Mouse (Mus musculus) heart, adult 10 weeks (tissue): ENCODE data around the gene Mcemp1. TPM values are rescaled to one million over a fixed set of nuclear protein-coding genes. Genes with fewer than 3 reads are reported as not detected.

Source experiments
- polyA plus RNA-seq: library from polyadenylated mRNA; stranded (reverse); fragments of 350-450 nt; fragmentation: Illumina TruSeq; extraction: RNeasy Lipid Tissue Mini Kit (QIAGEN cat#74804); gene quantifications from one replicate; pipeline ENCODE4 v1.2.3, GENCODE M21; 2014; ENCODE audit warnings: low read depth, low replicate concordance

The Mcemp1 gene
- not detected for polyA plus RNA-seq

GRCm38 (mm10) chr8:3665507-3665906 lies at the start of gene Mcemp1:
Gene Mcemp1 (plus strand): TSS chr8:3665754.

DNA sequence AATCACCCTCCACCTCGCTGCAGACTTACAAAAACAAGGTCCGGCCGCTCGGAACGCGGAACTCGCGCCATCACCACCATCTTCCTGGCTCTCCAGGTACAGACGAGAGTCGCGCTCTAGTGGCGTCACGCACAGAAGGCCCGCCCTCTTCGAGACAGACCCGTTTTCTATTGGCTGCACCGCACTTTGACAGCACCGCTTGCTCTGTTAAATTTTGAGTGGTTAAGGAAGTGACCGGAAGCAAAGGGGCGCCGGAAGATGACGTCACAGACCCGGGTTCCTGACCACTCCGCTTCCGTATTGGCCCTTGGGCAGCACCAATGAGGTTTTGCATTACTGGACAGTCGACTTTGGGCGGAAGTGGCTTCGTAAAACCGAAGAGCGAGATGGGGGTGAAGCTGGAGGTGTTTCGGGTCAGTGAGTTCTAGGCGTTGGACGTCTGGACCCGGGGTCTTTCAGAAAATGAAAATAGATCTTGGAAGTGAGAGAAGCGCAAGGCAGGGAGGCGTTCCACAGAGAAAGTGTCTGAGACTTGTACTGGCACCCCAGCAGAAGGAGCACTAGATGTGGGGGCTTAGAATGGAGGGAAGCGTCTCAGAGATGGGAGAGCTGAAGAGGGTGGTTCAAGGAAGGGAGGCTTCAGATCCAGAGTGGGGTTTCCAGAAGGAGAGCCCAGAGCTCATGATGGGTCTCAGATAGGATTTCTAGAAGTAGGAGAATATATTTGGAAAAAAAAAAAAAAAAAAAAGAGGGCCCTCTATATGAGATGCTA lies 44.2 kb upstream of the Mcemp1 start, which contains the start of the genes Xab2 and Pet100:
TSS of gene Xab2 (minus strand) at position 118 of the 772 bp plus-strand sequence.
TSS of gene Pet100 (plus strand) at position 350 of the 772 bp plus-strand sequence.

GRCm38 (mm10) chr8:3625445-3625844 lies 40.1 kb upstream of the Mcemp1 start, which contains the start of gene Pcp2:
Gene Pcp2 (minus strand): TSS chr8:3625545.

DNA sequence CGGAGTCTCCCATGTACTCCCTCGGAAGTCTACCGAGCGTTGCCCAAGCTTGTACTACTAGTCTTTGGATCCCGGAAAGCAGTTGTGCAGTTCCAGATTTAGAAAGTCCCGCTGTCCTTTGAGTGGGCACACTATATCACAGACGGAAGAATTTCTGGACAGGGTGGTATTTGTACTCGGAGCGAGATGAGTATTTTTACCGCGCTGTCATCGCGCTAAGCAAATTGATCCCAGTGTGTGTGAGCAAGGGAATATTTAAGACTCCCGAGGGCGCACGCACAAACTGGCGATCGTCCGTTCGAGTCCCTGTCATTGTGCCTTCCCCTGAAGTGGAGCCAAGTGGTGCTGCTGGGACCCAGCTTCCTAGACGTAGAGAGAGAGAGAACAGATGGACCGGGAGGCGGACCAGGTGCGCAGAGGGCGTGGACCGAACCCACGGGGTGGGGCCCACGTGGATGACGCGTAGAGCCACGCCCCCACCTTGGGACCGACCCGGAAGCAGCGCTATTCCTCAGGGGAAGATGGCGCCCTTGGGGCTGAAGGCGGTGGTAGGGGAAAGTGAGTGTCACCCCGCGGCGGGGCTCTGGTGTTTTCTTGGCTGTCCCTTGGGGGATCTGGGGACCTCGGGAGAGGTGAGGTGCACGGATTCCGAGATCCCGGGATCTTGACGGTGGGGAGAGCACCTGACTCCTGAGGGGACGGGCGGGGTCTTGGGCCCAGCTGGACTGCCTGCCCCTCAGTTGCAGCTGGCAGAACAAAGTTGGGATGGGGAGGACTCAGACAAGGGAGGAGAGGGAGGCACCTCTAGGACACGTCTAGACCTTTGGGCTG lies 34.7 kb upstream of the Mcemp1 start, which contains the start of gene Stxbp2:
TSS of gene Stxbp2 (plus strand) at position 309 of the 831 bp plus-strand sequence.

GRCm38 (mm10) chr8:3655526-3655925 lies 10.0 kb upstream of the Mcemp1 start, which contains the start of gene Retn:
Gene Retn (plus strand): TSS chr8:3655770.

DNA sequence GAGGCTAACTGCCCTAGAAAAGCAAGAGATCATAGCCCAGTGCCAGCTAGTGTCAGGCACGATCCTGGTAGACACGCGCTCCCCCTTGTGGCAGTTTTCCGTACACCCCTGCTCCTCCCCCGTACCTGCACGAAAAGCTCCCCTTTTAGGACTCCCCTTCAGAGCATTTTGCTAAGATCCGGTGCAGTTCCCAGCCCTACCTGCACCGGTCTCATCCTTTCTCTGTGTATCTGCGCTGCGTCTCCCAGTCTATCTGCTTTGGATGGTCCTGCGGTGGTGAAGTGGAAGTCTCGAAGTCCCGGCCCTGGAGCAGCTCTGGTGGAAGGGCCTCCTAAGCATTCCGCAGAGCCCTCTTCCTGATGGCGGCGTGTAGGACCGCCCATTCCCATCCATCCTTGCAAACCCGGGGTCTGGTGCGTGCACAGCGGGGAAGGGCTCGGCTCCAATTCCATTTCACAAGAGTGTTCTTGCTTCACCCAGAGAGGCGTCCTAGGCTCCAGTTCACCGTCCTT lies 6.5 kb downstream of the Mcemp1 start, which contains the start of gene Fcor:
TSS of gene Fcor (minus strand) at position 383 of the 512 bp plus-strand sequence.

DNA sequence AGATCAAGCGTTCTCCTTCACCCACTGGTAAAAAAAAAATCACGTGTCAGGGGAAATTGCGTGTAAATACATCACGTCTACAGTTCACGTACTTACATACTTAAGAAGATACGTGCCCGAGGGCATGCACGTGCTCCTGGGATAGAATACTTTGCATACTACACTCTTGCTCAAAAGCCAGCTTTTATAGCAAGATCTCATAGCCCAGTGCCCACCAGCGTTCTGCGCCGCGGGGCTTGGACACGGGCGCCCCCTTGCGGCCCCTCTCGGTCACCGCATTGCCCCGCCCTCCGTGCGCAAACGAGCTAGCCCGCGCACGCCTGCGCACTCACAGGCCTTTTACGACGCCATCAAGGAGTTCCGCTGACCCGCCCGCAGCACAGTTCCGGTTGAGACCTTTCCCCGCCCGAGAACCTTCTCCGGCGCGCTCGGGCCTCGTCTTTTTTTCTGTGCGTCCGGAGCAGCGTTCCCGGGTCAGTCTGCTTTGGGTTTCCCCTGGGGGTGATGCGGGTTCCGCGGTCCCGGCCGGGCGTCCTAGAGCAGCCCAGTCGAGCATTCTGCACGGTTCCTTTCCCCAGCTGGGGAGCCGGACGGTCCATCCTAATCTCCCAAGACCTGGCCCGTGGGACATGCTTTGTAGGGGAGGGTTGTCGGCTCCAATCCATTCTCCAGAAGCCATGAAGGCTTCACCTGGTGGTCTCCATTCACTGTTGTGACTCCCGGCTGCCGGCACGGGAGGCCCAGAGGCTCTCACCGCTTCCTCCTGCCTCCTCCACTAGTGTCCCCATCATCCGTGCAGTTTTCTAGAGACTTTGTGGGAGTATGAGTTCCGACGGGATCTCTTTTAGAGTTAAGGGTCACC lies 10.8 kb downstream of the Mcemp1 start, which contains the start of gene Trappc5:
TSS of gene Trappc5 (plus strand) at position 169 of the 862 bp plus-strand sequence.

GRCm38 (mm10) chr8:3694121-3694520 lies 28.6 kb downstream of the Mcemp1 start, which contains the start of gene Fcer2a:
Gene Fcer2a (minus strand): TSS chr8:3694175.

Other genes with a start within 250 kb of the Mcemp1 start
- gene Pex11g, start 198.1 kb upstream of the Mcemp1 start, polyA plus RNA-seq = 3.0 TPM
- not detected for gene Tex45, start 194.9 kb upstream of the Mcemp1 start, polyA plus RNA-seq
- gene Zfp358, start 172.6 kb upstream of the Mcemp1 start, polyA plus RNA-seq = 28.6 TPM
- gene Mcoln1, start 165.3 kb upstream of the Mcemp1 start, polyA plus RNA-seq = 39.1 TPM
- gene Pnpla6, start 150.4 kb upstream of the Mcemp1 start, polyA plus RNA-seq = 19.1 TPM
- gene C330021F23Rik, start 97.8 kb upstream of the Mcemp1 start, polyA plus RNA-seq = not detected
- 1.6 TPM for gene Camsap3, start 78.5 kb upstream of the Mcemp1 start, polyA plus RNA-seq
- 16.1 TPM for gene Xab2, start 44.4 kb upstream of the Mcemp1 start, polyA plus RNA-seq
- 38.0 TPM for gene Pet100, start 44.2 kb upstream of the Mcemp1 start, polyA plus RNA-seq
- gene Pcp2, start 40.2 kb upstream of the Mcemp1 start, polyA plus RNA-seq = not detected
- gene Stxbp2, start 34.8 kb upstream of the Mcemp1 start, polyA plus RNA-seq = 9.3 TPM
- 5.4 TPM for gene Retn, start 10.0 kb upstream of the Mcemp1 start, polyA plus RNA-seq
- gene Fcor, start 6.6 kb downstream of the Mcemp1 start, polyA plus RNA-seq = 5.2 TPM
- 24.2 TPM for gene Trappc5, start 10.5 kb downstream of the Mcemp1 start, polyA plus RNA-seq
- 0.73 TPM for gene Fcer2a, start 28.4 kb downstream of the Mcemp1 start, polyA plus RNA-seq
- 0.99 TPM for gene Clec4g, start 54.9 kb downstream of the Mcemp1 start, polyA plus RNA-seq
- 0.76 TPM for gene Cd209a, start 83.2 kb downstream of the Mcemp1 start, polyA plus RNA-seq
- gene Cd209e, start 188.6 kb downstream of the Mcemp1 start, polyA plus RNA-seq = not detected
- not detected for gene Cd209d, start 212.8 kb downstream of the Mcemp1 start, polyA plus RNA-seq